Mouse (Mus musculus) ovary, postnatal 14 days (tissue): ENCODE measurements around the gene Spsb1.
A peak's percentile ranks its signal among the peaks of the same experiment; 100 is the strongest.

ENCODE experiments used
- DNase-seq: peaks from one replicate; pipeline ENCODE4 v3.0.0; 2022; ENCODE audit warnings: low spot score

The Spsb1 gene

DNA sequence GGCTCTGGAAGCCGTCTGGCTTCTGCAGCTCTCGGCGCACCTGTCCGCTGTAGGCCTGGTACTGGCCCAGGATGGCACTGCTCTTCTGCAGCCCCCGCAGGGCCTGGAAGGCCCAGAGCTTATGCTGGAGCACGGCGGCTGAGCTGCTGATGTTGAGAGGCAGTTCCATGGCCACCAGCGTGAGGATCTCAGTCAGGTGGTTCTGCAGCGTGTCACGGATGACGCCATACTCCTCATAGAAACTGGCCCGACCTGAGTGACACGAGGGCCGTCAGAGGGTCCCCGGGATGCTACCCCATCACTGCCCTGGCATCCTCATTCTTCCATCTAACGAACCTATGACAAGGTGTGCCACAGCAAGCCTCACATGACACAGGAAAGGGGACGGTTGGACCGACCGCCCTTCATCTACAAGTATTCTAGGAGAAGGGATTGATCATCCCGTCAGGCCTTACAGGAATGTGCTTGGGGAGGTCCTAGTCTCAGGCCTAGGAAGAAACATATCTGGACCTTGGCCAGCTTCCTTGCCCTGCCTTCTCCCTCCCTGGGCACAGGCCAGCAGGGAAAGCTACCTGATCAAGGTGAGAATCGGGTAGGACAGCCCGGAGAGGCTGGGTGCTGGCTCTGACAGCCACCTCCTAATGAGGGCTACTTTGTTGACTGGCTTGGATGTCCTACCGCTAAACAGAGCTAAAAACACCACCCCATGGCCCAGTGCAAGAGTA is 29.2 kb upstream of the Spsb1 start:
- no peak for DNase-seq

- DNase-seq = no peak
Observed at GRCm38 (mm10) chr4:149982154-149982553, 27.3 kb upstream of the Spsb1 start.

GRCm38 (mm10) chr4:149979819-149980308 is 25.0 kb upstream of the Spsb1 start:
- peak; percentile 84 for DNase-seq

- no peak for DNase-seq
Observed at GRCm38 (mm10) chr4:149978820-149979219, 24.0 kb upstream of the Spsb1 start.

GRCm38 (mm10) chr4:149977801-149978544 is 23.1 kb upstream of the Spsb1 start:
- no peak for DNase-seq

GRCm38 (mm10) chr4:149977181-149977580 is 22.3 kb upstream of the Spsb1 start:
- no peak for DNase-seq

GRCm38 (mm10) chr4:149975730-149976254 is 20.9 kb upstream of the Spsb1 start:
- DNase-seq = no peak

GRCm38 (mm10) chr4:149975291-149975690 is 20.4 kb upstream of the Spsb1 start:
- DNase-seq = no peak

DNA sequence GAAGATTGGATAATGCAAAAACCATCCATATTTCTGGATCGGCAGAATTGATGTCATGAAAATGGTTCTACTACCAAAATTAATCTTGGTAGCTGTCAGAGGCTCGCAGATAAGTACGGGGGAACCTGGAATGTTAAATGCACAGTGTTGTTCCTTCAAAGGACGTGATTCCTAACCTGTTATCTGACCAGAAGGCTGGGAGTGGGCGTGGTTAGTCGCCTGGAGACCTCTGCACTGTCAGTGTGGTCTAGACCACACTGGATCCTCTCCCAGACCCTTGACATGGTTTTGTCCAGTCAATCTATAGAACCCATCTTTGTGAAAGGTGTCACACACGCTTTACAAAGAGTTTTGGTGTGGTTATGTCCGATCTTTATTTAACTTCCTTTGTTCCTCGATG is 16.6 kb upstream of the Spsb1 start:
- no peak for DNase-seq

GRCm38 (mm10) chr4:149968526-149968925 is 13.7 kb upstream of the Spsb1 start:
- no peak for DNase-seq

GRCm38 (mm10) chr4:149966963-149967362 is 12.1 kb upstream of the Spsb1 start:
- no peak for DNase-seq

GRCm38 (mm10) chr4:149966252-149966651 is 11.4 kb upstream of the Spsb1 start:
- DNase-seq = peak; percentile 51

- no peak for DNase-seq
Observed at GRCm38 (mm10) chr4:149965672-149966071, 10.8 kb upstream of the Spsb1 start.

DNA sequence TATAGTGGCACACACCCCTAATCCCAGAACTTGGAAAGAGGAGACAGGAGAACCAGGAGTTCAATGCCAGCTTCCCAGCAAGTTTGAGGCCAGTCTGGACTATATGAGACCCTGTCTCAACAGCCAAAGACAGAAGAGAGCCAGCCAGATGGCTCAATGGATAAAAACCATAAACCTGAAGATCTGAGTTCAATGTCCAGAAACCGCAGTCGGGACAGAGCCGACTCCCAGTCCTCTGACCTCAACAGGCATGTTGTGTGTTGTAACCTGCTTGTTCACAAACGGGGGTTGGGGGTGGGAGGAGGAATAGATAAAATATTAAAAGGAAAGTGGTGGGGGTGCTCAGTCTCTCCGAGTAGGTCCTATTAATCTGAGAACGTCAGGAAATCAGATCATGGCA is 10.4 kb upstream of the Spsb1 start:
- no peak for DNase-seq

DNA sequence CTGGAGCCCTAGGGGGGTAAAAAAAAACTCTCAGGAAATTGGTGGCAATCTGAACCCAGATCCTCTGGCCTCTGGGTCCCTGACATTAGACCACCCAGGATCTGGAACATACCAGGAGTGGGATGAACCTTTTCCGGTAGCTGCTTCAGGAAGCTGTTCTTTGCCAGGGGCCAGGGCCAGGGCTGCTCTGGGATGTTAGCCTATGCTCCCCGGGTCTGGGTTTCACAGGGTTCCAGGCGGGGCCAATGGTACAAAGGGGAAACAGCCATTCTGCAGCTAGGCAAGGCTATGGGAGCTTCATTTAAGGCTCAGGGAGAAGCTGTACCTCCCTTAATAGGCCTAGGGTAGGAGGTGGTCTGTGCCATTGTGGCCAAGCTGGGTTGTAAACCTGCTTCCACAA is 9.9 kb upstream of the Spsb1 start:
- DNase-seq = no peak

- no peak for DNase-seq
Observed at GRCm38 (mm10) chr4:149964285-149964684, 9.4 kb upstream of the Spsb1 start.

DNA sequence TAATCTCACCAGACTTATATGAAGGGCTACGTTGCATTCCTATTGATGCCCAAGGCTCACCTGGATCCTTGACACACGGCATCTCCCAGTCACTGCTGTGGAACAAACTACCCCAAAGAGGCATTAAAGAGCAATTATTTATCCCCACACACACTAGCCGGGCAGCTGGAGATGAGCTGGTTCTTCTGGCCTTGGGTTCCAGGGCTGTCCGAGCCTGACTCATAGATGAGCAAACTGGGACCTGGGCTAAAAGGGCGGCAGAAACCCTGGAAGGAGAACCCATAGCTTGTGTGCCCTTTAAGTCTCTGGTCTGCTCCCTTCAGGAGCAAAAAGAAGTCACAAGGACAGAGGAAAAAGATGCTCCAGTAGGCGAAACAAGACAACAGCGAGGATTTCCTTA is 5.5 kb upstream of the Spsb1 start:
- DNase-seq = no peak

DNA sequence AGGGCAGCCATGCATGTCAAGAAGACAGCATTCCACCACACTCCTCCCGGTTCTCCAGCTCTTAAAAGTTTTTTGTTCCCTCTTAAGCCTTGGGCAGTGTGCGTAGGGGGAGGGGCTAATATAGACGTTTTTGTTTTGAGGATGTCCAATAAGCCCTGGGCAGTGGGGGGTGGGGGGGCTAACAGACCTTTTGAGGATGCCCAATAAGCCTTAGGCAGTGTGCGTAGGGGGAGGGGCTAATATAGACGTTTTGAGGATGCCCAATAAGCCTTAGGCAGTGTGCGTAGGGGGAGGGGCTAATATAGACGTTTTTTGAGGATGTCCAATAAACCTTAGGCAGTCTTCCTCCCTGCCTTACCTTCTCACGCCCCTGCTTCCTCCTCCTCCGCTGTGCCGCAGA is 5.0 kb upstream of the Spsb1 start:
- no peak for DNase-seq

DNA sequence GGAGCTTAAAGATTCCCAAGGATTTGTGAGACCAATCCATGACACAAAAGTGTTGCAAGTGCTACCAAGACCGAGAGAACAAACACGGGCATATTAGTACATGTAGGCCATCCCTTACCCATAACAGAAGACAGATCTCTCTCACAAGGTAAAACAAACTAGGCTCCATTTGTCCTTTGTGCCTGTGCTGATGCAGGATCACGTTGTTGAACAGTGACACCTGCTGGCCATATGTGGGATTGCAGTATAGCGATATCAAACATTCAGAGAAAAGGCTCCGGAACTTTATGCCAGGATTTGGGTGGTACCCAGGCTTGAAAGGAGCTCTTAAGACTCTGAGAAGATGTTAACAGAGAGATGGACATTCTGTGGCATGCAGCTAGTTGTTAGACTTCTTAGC is 3.7 kb upstream of the Spsb1 start:
- peak; percentile 81 for DNase-seq

GRCm38 (mm10) chr4:149956048-149956447 is 1.2 kb upstream of the Spsb1 start:
- no peak for DNase-seq

GRCm38 (mm10) chr4:149955631-149956030 is 788 bp upstream of the Spsb1 start:
- DNase-seq = no peak

GRCm38 (mm10) chr4:149953621-149954481 is 992 bp downstream of the Spsb1 start:
- peak; percentile 42 for DNase-seq
